Mouse (Mus musculus): Measurements from ENCODE around the gene Actr5.

Actr5 gene

DNA sequence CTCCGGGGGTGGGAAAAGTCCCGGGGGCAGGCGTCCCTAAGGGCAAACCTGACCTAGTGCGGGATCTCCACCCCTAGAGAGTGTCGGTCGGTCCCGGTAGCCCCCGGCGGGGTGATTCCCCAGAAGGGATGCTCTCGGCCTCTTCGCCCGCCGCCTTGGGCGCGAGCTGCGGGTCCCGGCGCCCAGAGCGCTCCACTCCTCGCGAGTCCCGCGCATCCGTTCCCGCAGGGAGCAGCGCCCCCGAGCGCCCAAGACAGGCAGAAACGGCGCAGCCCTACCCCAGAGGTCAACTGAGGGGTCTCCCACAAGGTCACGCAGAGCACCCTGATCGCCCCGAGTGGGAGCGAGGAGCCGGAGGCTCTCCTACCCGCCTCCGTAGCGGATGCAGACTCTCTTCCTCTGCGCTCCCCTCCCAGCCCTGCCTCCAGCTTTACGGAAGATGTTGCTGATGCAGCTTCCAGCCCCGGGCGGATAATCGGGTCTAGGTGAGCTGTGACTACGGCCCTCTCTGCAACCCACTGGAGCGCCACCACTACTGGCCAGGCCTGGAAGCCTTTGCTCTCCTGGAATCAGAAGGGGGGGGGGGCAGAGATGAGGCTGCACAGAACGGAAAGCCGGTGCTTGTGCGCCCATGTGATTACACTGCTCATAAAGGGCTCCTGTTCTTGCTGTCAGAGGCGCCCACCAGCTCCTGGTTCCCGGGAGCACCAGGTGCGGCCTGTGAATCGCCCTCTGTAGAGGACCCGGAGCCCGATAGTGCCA, 43.2 kb downstream of the Actr5 start:
- peak; percentile 8 to 9 for DNase-seq

DNA sequence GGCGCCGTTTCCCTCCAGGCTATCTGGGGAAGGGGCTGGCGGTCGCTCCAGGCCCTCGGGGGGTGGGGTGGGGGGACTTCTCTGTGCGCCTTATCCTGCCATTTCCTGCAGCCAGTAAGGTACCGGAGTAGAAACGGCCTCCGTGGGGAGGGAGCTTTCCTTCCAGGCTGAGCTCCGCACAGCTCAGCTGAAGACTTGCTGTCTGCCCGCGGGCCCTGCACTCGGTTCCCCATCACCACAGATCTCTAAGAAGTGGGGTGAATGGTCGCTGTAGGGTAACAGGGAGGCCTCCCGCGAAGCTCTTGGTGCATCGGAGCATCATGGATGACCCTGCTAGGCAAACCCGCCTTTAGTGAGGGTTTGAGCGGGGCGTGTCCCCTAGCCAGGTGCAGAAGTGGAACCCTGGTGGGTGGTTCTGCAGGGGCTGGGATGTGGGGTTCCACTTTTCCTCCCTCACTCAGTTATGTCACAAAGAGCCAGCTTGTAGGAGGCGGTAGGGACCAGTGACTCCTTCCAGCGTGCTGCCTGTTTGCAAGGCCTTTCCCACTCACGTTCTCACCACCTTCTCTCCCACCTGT, 43.8 kb downstream of the Actr5 start:
- DNase-seq = no peak

DNA sequence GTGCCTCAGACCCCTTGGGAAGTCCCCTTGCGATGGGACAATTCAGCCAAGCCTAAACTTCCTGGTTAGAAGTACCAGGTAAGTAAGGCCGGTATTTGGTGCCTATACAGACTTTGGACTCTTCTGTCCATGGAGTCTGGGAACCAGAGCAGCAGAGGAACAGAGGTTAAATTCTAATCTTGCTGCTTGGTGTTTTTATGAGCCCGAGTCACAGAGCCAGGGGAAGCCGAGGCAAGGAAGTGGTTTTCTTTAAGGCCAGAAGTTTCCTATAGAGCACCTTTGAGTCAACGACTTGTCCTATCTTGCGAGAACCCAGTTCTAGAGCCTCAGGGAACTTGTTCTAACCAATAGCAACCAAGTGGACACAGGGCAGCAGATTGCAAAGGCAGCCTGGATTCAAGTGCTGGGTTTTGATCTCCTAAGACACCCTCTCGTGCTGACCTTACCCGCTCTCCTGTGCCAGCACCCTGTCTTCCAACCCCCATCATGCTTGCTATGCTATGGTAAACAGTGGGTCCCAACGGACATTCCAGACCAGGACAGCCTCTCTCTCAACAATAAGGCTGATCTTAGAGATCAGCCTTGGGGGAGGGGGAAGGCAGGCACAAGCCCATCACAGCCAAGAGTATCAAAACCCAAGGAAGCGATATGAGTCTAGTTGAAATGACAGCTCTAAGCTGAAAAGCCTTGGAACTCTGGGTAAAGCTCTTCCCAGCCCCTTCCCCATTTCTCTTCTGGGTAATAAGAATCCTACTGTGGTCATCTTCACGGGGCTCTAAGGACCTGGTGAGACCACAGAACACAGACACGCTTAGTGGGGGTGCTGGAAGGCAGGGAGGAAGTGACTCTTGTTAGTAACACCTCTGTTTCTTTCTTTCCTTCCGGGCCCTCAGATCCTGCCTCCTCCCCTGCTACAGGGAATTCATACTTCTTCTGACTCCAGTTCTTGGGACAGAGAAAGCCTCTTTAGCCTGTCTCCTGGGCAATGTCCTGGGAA, 44.8 kb downstream of the Actr5 start:
- DNase-seq = no peak

DNA sequence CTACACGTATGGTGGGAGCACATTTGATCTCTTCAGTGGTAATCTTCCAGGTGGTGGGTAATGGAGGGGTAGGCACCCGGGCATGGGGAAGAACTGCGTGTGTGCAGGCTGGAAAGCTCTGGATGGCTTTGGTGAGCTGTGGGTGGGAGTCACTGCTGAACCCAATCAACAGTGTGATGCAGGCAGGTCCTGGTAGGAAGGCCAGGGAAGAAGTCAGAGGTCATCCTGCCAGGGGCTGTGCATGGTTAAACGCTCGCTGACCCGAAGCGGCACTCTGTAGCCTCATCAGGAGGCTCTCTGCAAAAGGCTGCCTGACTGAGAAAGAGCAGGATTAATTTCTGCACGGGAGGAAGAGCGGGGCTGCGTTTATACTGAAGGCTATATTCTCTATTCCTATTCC, 45.9 kb downstream of the Actr5 start:
- no peak for DNase-seq

DNA sequence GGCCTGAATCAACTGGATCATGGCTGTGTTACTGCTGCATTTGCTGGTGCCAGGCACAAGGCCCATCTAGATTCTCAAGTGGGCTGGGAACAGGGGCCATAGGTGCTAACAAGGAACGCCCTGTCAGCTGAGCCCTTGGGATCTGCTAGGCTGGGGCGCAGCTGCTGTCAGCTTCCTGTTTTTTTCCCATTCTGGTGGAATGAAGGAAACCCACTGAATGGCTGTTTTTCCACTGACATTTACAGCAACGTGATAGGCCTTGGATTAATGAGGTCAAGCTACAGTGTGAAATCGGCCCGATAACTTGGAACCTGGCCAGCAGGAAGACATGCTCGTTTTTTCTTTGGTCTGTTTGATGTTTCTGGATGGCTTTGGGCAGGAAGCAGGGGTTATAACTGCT, 48.1 kb downstream of the Actr5 start:
- peak in 1 of 2 experiments; percentile 15 for DNase-seq

DNA sequence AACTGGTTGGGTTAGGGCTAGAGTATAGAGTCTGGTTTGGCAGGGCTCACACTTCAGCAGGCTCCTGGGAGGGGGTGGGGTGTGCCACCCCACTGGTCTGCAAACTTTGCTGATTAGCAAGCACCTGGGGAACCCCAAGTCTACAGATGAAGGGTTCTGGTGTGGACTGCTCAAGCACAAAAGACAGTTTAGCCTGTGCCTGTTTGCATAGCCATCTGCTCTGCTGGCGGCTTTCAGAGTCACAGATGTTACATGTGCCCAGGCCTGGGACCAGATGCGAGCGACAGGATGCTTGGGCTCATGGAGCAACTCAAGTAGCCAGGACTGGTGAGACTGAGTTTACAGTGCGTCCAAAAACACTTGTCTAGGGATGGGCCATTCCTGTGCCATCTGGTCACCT, 48.8 kb downstream of the Actr5 start:
- DNase-seq = no peak

DNA sequence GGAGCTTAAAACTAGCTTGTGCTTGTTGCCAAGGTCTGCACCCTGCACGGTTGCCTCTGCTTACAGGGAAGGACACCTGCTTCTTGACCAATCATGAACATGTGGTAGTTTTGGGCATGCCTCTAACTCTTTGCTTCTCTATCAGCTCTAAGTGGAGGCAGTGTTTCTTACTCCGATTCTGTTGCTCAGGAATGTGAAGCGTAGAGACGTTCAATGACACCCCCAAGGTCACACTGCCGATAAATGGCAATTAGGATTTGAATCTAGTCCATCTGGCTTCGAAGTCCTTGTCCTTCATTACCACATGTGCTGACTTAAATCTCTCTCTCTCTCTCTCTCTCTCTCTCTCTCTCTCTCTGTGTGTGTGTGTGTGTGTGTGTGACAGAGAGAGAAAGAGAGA, 49.4 kb downstream of the Actr5 start:
- DNase-seq = no peak

DNA sequence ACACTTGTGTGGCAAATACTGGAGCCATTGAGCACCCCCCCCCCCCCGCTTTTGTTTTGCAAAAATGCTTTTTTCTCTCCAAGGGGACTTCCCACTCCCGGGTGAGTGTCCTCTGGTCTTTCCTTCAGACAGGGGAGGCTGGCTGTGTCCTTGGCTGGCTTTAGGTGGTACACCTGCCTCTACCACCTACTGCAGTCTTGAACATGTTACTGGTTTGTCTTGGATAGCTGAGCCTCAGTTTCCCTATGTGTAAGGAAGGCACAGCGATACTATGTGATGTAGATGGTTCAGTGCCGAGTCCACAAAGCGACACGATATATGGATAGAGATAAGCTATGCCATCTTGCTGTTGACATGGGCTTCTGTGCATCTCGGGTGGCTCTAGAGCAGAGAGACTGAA, 50.1 kb downstream of the Actr5 start:
- no peak for DNase-seq

DNA sequence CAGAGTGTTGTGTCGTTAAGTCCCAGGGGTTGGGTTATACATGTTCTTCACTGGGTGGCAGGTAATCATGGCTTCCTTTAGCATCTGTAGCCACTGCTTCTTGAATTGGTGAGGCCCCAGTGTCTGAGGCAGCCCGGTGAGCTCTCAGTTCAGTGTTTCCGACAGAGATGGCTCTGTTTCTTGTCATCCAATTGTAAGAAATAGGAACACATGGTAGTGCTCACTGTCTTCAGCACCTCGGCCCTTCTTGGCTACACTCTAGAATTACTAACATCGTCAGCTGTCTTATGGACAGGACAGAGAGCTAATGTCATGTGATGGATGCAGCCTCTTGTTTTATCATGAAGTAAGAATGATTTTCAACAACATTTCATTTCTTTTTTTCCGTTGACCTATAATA, 50.5 kb downstream of the Actr5 start:
- no peak for DNase-seq

DNA sequence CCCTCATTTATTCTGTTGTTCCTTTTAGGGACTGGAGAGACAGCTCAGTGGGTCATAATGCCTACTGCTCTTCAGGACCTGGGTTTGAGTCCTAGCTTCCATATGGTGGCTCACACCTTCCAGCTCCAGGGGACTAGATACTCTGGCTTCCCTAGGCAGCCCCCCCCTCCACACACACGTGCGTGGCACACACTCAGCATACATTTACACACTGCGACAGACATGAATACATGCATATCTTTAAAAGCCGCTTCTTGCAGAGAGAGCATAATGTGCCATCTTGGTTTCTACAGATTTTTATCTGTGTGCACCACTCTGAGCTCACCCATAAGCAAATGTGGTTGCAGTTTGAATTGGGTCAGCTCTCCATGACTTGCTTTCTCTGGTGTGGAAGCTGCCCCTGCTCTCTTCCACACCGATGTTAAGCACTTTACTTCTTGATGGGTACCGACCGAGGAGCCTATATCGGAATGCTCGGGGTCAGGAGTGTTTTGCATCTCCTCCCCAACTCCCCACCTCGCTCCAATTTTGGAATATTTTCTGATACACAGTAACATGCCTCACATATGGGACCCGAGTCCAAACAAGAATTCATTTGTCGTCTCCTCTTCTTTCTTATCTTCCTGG, 51.3 kb downstream of the Actr5 start:
- no peak for DNase-seq

DNA sequence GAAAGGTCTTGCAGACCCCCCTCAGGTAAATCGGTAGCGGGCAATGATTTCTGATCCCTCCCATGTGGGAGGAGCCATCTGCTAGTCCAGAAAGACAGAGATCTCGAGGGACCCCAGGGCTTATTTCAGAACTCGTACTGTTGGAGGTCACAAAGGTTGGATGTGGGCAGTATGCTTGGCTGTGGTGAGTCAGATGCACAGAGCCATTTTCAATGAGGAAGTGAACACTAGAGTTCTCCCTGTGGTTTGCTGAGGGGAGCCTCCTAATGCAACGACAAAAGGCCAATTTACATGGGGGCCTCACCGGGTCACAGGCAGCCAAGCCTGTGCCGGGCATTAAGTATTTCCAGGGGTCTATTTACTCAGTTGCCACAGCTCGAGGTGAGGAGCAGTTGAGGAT, 53.3 kb downstream of the Actr5 start:
- DNase-seq = no peak

DNA sequence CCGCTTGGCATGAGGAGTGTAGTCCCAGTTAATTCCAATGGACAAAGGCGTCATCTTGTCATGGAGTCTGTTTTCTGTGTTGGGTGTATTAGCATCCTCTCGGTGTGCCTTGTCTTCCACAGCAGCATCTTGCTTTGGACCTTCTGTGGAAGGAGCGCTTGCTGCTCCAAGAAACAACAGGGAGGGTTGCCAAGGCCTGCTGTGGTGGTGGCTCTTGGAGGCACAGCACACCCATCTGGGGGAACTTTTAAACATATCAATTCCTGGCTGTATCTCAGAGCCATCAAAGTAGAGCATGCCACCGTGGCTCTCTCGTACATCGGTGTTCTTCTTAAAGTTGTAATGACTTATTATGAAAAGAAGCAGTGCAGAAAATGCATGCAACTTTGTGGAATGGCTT, 54.4 kb downstream of the Actr5 start:
- no peak for DNase-seq

DNA sequence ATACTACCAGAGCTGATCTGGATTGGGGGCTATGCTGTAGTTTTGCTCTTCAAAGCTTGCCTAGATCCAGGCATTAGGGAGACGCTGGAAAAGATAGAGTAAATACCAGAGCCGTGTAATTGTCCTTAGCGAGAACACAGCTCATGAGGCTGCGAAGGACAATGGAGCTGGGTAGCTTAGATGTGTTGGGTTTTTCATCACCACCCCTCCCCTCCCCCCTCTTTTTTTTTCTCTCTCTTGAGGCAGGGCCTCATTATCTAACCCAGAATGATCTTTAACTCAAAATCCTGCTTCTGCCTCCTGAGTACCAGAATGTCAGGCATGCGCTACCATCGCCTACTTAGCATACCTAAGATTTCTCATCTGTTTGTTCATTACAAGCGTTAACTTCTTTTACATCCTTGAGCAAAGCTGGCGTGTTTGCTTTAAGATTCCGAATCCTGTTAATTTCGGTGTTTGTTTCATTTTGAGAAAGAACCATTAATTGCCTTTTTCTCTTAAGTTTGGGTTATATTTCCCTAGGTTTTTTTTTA, 55.7 kb downstream of the Actr5 start:
- no peak for DNase-seq

DNA sequence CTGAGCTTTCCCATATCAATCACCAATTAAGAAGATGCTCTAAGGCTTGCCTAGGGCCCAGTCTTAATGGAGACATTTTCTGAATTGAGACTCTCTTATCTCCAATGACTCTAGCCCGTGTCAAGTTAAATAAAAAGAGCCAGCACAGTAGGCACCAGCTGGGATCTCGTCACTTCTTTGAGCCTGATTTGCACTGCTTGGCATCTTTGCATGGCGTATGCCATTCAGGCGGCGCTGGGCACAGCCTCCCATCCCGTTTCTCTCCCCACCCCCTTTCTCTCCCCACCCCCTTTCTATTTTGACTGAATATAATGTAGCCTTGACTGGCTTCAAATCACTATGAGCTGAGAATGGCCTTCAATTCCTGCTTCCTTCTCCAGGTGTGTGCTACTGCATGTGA, 57.0 kb downstream of the Actr5 start:
- DNase-seq = no peak

DNA sequence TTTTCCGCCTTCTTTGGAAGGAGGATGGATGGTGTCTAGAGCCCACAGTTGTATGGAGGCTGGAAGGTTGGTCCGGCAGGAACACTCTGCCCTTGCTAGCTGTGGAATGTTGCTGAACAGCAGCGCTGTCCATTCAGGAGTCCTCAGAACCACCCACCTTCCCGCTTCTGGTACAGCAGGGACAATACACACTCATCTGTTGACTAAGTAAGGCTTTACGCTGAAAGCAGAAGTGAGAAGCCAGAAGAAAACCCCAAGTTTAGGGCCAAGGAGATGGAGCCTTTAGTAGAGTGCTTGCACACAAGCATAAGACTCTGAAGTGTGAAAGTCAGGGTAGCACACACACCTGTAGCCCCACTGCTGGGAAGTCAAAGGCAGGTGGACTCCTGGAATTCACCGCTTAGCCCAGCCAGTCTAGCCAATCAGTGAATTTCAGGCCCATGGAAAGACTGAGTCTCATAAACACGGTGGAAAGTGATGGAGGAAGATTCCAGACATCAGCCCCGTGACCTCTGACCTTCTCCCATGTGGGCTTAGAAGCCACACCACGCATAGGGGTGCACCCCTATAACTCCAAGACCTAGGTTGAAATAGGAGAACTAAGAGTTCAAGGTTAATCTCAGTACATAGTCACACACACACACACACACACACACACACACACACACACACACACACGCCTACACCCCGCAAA, 57.8 kb downstream of the Actr5 start:
- no peak for DNase-seq

DNA sequence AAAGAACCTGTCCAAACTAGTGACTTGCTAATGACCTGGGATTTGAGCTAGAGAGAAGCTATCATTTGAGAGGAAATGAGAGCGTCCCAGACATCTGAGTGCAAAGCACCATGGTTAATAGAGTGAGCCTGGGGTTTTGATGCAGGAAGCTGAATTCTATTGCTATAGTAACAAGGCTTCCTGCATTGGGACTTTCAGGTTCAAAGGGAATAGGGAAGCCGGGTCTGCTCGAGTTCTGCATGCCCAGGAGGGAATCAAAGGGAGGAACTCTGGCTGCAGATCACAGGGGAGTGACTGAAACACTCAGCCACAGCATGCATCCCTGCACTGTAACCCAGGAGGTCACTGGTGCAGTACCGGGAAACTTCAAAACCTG, 58.3 kb downstream of the Actr5 start:
- no peak for DNase-seq

DNA sequence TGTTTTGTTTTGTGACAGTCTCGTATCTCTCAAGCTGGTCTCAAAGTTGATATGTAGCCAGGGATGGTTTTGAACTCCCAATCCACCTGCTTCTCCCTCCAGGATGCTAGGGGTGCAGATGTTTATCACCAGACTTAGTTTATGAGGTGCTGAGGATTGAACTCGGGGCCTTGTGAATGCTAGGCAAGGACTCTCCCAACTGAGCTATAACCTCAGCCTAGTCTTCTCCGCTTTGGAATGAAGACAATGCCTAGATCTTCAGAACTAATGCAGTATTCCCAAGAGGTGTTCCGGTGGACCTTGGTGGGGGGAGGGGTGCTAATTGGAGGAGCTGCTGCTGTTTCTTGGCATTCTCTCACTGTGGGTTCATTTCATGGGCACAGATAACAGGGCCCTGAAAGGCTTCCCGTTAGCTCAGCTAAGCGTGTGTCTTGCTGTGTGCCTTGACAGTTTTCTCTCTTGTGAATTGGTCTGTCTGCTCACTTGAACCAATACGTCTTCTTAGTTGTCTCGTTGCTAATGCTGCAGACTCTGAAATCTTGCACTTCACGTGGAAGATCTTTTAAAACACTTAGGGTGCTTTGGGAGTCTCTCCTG, 59.7 kb downstream of the Actr5 start:
- no peak for DNase-seq

DNA sequence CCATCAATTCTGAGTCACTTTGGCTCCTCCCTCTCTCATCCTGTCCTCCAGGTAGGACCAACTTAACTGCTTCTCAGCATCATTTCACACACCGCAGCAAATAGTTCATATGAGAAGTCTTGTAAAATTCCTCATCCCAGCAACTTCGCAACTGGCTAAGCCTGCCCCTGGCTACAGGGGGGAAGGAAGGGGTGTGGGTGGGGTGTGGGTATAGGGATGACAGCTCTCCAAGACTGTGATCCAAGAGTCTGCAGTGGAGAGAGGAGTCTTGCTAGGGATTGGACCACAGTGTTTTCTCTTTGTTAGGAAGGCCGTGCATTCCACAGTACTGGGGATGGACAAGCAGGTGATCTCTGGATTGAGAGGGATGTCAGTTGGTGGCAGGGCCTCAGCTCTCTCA, 60.2 kb downstream of the Actr5 start:
- DNase-seq = no peak

DNA sequence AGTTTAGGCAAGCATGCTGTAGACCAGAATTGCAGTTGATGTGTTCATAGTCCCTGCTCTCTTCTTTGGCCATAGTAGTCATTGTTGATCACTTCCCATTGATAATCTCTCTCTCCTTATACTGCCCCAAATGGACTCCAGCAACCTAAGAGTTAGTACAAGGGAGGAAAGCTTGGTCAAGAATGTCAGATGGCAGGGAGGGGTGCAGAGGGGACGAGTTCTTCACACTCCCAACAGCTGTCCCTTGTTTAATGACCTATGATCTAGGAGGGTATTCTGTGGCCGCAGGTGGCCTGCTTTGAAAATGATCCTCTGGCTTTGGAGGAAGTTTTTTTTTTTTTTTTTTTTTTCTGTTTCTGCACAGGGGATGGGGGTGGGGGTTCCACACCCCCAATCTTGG, 61.7 kb downstream of the Actr5 start:
- DNase-seq = no peak

DNA sequence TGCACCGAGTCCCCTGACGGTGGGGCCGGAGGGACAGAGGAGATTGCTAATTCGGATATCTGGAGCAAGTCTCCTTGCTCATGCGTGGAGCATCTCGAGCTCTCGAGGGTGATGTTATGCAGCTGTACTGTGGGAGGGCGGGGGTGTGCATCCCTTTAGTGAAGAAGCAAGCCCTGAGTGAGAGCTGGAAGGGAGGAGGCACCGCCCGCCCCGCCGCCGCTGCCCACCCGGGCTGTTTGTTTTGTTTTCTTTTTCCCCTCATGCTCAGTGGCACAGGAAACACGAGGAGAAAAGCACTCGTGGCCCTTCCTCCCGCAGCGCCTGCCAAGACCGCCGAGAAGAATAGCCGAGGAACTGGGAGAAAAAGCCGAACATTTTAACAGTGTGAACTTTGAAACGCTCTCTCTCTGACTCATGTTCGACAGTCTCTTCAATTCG, 63.1 kb downstream of the Actr5 start:
- DNase-seq = no peak
